Mouse (Mus musculus) heart, postnatal 4 days (tissue): ENCODE results near the gene Arntl2. TPM values are rescaled to one million over a fixed set of nuclear protein-coding genes. Genes with fewer than 3 reads are reported as not detected.
"Not testable (repeated sequence)": the region's sequence is repeated elsewhere in the genome, so short reads cannot be mapped to it uniquely, and the experiment has no call there.

Experiments used
- DNase-seq: peaks from one replicate; pipeline ENCODE4 v3.0.0; 2021
- total RNA-seq, 2 experiments: library from RNA; stranded (reverse); gene quantifications; 2 replicates each; pipeline ENCODE4 v1.2.3; 2021

The Arntl2 gene
- total RNA-seq, 2 experiments from 2014 or later, result 1.4 to 2.1 TPM

DNA sequence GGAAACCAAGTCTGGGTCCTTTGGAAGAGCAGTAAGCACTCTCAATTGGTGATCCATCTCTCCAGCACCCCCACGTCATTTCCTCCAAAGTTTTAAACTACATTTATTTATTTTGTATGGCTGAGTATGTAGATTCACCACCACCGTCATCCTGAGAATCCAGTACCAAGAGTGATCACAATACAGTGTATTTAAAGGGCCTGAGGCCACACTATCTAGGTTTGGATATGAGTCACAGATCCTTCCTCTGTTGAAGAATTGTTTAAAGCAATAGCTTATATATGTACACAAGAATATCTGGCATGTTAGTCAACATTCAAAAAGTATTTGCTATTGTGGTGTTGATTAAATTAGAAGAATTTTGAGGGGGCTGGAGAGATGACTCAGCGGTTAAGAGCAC is 52.4 kb downstream of the Arntl2 start:
- DNase-seq, result no peak

DNA sequence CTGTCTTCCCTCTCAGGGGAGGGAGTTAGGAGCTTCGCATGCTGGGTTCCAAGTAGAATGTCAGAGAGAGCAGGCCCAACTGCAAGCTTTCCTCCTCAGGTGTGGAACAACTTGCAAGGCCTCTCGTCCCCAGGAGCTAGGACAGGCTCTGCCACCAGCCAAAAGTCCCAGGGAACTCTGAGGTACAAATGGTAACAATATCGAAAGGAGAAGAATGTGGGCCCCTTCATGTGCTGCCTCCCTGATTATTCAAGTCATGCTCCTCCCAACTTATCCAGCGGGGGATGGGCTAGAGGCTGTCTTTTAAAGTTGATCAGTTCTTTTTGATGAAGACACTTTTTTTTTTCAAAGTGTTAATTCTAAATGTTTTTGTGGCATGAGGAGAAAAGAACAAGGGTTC is 54.2 kb downstream of the Arntl2 start, which contains the start of gene Smco2:
TSS of gene Smco2 (plus strand) at position 55 of the 400 bp plus-strand sequence.
- DNase-seq, result no peak

DNA sequence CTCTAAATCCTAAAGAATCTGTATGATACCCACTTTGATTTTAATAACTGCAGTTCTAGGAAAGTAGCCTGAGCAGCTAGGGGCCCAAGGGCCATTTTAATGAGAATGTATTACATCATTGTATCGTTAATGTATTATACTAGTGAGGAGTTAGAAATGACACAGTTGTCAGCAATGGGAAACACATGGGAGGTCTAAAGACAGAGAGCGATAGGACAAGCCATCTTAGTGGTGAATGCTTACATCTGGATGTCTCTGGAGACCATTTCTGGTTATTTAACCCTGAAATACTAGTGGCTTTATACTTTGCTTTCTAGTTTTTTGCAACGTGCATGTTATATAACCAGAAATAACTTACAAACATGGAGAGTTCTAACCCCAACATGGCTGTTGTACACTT is 56.1 kb downstream of the Arntl2 start:
- DNase-seq, result no peak

DNA sequence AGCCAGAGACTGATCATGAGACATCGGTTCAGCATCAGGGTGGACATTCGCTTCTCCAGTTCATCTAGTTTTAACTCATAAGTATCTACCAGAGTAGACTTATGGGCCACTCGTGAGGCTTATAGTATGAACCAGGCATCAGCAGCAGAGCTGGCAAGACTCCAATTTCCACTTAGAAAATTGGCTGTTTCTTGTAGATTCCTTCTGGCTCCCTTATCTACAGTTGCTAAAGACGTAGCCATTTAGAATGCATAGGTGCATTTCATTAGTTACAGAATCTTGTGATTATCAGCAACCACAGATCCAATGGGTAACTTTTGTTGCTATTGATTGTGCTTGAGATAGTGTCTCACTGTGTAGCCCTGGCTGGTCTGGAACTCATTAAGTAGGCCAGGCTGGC is 56.9 kb downstream of the Arntl2 start:
- no peak for DNase-seq

DNA sequence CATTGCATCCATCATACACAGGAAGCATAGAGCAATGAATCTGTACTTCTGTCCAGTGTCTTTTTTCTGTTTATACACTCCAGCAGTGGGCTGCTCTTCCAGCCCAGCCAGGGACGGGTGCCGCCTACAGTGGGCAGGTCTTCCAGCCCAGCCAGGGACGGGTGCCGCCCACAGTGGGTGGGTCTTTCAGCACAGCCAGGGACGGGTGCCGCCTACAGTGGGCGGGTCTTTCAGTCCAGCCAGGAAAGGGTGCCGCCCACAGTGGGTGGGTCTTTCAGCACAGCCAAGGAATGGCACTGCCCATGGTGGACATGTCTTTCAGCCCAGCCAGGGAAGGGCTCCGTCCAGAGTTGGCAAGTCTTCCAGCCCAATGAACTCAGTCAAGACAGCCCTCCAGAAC is 59.3 kb downstream of the Arntl2 start:
- DNase-seq, result no peak

DNA sequence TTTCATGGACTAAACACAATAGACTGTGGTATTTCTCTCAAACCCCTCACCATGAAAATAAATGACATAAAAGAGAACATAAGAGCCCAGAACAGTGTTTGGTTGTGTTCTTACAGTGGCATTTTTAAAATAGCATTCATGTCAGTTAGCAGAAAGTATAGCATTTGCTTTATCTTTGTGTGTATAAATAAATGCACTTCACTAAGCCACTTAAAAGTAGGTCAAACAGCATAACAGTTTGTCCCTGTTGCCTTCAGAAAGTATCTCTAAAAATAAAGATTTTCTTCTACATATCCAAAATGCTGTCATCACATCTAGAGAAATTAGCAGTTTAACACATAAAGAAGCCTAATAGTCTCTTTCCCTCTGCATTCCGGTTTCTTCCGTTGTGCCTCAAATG is 61.5 kb downstream of the Arntl2 start:
- DNase-seq, result no peak

DNA sequence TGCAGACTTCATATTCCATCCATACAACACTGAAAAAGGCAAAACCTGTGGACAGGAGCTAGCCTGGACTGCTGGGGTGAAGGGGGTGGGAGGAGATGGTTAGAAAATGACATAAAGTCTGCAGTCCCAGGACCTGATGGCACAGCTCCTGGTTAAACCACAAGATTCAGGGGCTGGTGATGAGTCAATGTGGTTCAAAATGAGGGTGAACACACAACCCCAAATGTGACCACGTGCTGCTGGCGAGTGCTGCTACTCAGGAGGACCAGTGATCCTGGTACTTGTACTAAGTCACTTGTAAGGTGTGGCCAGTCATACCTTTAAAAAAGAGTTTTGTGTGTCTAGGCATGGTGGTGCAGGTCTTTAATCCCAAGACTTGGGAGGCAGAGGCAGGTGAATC is 67.3 kb downstream of the Arntl2 start:
- DNase-seq, result no peak

DNA sequence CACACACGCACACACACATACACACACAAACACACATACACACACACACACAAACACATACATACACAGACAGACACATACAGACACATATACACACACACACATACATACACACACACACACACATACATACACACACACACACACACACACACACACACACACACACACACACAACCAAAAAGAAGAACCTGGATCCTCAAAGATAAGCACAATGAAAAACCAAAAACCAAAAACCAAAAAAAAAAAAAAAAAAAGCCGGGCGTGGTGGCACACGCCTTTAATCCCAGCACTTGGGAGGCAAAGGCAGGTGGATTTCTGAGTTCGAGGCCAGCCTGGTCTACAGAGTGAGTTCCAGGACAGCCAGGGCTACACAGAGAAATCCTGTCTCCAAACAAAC is 68.5 kb downstream of the Arntl2 start:
- DNase-seq, result not testable (repeated sequence)

DNA sequence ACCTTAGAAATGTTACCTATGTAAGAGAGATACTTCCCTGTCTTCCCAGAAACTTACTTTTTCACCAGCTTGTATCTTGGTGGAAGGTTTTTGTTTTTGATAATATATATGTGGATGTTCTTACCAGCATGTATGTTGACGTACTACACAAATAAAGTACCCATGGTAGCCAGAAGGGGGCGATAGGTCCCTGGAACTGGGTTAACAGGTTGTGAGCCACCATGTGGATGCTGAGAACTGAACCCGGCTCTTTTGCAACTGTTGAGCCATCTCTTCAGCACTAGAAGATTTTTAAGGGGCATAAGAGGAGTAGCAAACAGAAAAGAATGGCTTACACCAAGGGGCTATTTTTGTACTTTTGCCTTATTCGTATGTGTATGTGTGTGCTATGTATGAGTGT is 69.8 kb downstream of the Arntl2 start:
- DNase-seq, result no peak

DNA sequence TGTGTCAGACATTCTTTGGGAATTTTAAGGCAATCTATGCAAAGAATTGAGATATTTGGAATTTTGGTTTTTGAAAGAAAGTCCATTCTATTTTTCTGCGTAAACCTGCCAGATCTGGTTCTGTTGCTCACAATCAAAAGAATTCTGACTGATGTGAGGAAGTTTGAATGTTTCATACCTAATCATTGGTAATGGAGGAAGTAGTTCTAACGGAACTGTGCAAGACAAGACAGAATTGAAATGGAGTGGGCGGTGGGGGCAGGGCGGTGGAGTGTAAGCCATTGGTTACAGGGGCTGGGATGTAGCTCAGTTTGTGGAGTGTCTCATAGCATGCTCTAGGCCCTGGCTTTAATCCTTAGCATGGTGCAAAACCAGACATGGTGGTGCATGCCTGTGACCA is 76.1 kb downstream of the Arntl2 start:
- DNase-seq, result no peak

DNA sequence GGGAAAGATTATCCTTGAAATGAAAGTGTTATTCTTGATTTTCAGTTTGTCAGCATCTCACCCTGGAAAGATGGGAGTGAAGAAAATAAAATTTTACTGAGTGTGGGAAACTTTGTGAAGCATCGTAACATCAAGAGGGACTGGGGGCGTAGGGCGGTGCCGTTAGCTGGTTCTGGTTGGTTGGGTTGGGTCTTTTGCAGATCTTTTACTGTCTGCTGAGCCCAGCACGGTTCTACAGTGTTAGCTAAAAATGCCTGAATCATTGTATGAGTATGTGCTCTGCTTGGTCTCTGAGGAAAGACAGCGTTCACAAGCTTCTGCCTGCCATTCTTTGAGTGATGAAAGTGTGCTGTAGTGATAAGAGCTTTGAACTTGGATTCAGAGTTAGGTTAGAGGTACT is 78.6 kb downstream of the Arntl2 start:
- no peak for DNase-seq

DNA sequence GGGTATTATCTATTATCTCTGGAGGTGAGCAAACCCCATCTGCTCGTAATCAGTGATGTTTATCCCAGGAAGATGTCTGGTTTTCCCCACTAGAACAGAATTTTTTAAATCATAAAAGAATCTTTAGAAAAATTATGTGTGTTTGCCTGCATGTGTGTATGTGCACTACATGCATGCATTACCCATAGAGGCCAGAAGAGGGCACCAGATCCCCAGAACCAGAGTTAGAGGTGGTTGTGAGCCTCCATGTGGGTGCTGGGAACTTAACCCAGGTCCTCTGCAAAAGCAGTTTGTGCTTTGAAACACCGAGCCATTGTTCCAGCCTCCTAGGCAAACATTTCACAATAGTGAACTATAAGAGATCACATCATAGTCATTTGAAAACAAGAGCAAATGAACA is 81.0 kb downstream of the Arntl2 start:
- no peak for DNase-seq

DNA sequence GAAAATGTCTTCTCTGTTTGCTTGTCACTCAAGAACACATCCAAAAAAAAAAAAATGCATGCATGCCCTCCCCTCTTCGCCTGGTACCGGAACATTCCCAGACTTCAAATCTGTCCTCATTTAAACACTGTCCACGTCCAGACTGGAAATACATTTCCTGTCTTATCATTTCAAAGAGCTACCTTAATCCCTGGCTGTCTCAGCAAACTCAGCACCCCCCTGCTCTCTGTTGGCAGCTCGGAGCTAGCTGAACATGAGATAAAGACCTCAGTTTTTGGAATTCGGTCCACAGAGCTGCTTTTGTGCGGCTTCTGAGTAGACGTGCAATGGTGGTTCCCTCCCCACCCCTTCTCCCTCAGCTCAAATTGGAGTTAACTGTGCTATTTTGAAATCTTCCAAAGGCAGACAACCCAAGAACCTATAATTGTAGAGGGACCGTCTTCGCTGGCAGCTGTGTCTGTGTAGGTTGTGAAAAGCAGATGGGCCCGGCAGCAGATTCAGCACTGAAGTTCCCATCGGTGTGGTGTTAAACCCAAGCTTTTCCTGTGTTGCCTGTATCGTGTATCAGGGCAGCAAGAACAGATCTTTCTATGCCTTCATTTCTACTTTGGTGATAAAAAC is 81.7 kb downstream of the Arntl2 start:
- no peak for DNase-seq

DNA sequence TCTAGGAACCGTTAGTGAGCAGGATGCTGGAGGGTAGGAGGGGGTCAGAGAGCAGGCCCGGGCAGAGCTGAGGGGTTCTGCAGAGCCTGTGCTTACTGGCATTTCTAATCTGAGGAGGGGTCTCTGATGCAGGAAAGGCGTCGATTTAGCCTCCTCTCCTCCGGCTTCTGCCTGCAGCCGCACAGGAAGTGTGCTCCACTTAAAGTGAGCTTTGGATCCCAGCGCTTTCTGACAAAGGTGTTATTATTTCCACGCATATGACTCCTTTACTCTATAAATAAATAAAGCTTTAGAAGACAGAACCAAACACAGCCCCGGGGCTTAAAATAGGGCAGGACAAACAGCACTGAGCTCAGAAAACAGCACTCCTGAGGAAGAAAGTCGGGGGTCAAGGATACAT is 83.1 kb downstream of the Arntl2 start:
- DNase-seq, result no peak

DNA sequence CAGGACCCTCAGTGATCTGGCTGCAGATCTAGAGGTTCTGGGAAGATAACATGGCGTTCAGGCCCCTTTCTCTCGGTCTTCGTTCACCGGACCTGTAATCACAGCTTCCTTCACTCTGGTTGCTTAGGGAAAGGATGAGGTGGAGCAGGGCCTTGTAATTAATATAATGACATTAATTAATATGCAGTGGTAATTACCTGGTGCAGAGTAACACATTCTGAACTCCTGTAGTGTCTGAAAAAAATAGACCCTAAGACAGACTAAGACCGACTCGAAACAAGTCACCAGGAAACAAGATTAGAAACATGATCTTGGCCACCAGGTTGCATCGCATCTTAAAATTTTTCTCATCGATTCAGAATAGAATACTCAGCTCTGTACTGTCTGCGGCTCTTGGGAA is 84.0 kb downstream of the Arntl2 start:
- DNase-seq, result no peak

DNA sequence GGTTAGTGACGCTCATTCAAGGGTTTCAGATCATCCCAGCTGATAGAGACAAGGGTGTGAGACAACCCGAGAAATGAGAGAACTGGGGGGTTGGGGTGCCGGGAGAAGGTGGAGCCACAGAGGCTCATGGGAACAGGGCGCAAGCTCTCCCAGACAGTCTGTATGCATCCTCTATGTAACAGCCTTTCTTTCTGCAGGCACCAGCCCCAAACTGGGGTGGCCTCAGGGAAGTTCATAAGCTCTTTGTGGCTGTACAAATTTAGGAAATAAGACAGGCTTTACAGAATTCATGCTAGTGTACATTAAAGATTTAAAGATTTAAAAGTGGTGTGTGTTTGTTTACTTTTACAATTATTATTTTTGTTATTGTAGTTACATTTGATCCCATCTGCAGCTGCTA is 84.4 kb downstream of the Arntl2 start:
- no peak for DNase-seq

DNA sequence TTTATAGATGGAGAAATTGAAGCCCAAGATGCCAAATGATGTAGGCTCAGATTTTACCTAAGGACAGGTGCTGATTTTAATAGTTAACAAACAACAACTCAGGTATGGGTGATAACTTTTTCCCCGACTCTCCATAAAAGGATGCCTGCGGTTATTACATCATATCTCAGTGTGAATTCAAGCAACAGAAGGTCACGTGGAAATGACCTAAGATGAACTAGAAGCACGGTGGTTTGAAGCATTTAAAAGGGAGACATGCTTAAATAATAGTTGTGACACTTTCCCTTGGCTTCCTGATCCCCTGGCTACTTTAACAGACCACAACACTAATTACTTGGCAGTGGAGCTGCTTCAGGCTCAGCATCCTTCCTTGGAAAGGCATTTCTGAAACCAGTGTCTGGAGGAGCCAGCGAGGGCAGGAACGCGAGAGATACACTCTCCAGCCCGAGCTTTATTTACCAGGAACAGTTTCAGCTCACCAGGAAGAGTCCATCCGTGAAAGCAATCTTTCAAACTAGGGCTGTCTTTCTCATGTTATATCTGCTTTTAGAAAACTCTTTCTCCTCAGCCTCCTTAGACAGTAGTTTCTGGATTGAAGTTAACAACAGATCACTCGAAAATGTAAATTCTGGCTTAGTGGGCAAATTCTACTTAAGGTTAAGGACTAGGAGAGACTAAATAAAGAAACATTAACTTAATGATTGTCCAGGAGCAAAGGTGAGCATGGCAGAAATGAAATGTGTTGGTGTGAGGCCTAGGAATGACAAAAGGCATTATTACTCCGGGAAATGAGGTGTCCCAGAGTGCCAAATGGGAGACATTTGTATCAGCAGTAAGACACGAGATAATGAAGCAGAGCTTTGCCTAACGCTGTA is 86.3 kb downstream of the Arntl2 start:
- no peak for DNase-seq

Other genes with a start within 250 kb of the Arntl2 start
- 10 to 100 TPM; 63.8 to 66.8 TPM for gene Fgfr1op2, start 218.9 kb upstream of the Arntl2 start, total RNA-seq
- gene Ints13, start 218.2 kb upstream of the Arntl2 start, total RNA-seq, result 10 to 100 TPM; 28.4 to 35.0 TPM
- gene Med21, start 153.5 kb upstream of the Arntl2 start, total RNA-seq, result 10 to 100 TPM; 64.0 to 67.8 TPM
- 10 to 100 TPM; 25.4 to 25.5 TPM for gene Tm7sf3, start 153.2 kb upstream of the Arntl2 start, total RNA-seq
- 10 to 100 TPM; 25.4 to 29.1 TPM for gene Stk38l, start 71.1 kb upstream of the Arntl2 start, total RNA-seq
- under 1 TPM; 0.47 to 0.62 TPM for gene Smco2, start 54.0 kb downstream of the Arntl2 start, total RNA-seq
- gene Ppfibp1, start 92.4 kb downstream of the Arntl2 start, total RNA-seq, result 100 to 1,000 TPM in 1 of 2 experiments, 10 to 100 TPM in 1; 95.3 to 106 TPM
- not detected for gene 1700034J05Rik, start 158.4 kb downstream of the Arntl2 start, total RNA-seq
- 1 to 10 TPM; 1.3 to 1.4 TPM for gene Rep15, start 236.5 kb downstream of the Arntl2 start, total RNA-seq
- 100 to 1,000 TPM; 145 to 147 TPM for gene Mrps35, start 246.7 kb downstream of the Arntl2 start, total RNA-seq